Mouse (Mus musculus) spleen, adult 2 months (tissue): ENCODE measurements around the gene Wwc1. TPM values are rescaled to one million over a fixed set of nuclear protein-coding genes. Genes with fewer than 3 reads are reported as not detected.

Experiments
- DNase-seq, 2 experiments: peaks; one replicate each; pipeline versions ENCODE4 v3.0.0 to v3.0.0-alpha.2; 2012 to 2021; ENCODE audit warnings: low spot score in 2 of 2, low read depth in 1 of 2
- H3K27ac ChIP-seq: fragments of 200-500 bp; 2 replicates; pipeline ENCODE4 v1.5.1; 2012; ENCODE audit warnings: low read length, inconsistent platforms; ENCODE audit not compliant: insufficient read depth
- H3K27me3 ChIP-seq: fragments of 200-500 bp; 2 replicates; pipeline ENCODE4 v1.6.1; 2012; ENCODE audit warnings: mild to moderate bottlenecking, moderate library complexity, low read length, inconsistent platforms; ENCODE audit not compliant: control insufficient read depth, insufficient read depth
- H3K36me3 ChIP-seq: fragments of 200-500 bp; 2 replicates; pipeline ENCODE4 v1.6.1; 2012; ENCODE audit warnings: mild to moderate bottlenecking, low read length, inconsistent platforms; ENCODE audit not compliant: control insufficient read depth, insufficient read depth
- H3K4me1 ChIP-seq: fragments of 200-500 bp; 2 replicates; pipeline ENCODE4 v1.6.1; 2011; ENCODE audit warnings: inconsistent platforms; ENCODE audit not compliant: control insufficient read depth, insufficient read depth, insufficient read length
- H3K4me3 ChIP-seq: fragments of 200-500 bp; 2 replicates; pipeline ENCODE4 v1.5.1; 2011; ENCODE audit warnings: mild to moderate bottlenecking, inconsistent platforms; ENCODE audit not compliant: insufficient read depth, insufficient read length; ENCODE audit errors: extremely low read depth
- CTCF ChIP-seq: fragments of 200-500 bp; IDR thresholded peaks from 2 replicates; pipeline ENCODE4 v1.5.1; 2011; ENCODE audit warnings: mild to moderate bottlenecking, inconsistent platforms; ENCODE audit not compliant: insufficient read depth, insufficient read length, insufficient replicate concordance; ENCODE audit errors: extremely low read depth
- POLR2A ChIP-seq: fragments of 200-500 bp; IDR thresholded peaks from 2 replicates; pipeline ENCODE4 v1.6.1; 2011; ENCODE audit warnings: low read depth, low read length, inconsistent platforms
- WGBS: fragments of 180-500 bp; shearing (Covaris S2); methylation state at CpG from one replicate; pipeline ENCODE4 v1.1.7; 2018; 5-methylcytosine and 5-hydroxymethylcytosine counted together
- polyA plus RNA-seq: library from polyadenylated mRNA; depleted of rRNA; stranded (reverse); fragments of >200 nt; gene quantifications from 2 replicates; pipeline ENCODE4 v1.2.3, GENCODE M21; 2012

Wwc1 gene
- polyA plus RNA-seq, 1 experiment: 0.47 TPM

DNA sequence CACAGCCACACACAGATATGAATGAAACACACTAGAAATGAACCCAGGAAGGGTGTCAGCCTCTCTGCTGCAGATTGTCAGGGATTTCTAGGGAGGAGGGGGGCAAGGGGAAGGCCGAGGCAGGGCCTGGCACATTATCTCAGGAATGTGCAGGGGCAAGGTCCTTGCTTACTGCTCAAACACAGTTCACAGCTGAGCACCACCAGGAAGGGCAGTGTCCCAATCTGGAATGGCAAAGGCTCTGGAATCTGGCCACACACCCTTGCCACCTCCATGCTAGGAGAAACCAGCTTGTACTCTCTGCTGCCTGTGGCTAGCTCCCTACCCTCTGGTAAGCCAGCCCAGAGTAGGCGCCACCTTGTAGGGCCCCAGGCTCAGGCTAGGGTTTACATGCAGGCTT lies 16.8 kb downstream of the Wwc1 start:
- 83% methylated on average over 2 of the region's 2 CpGs for WGBS
- no peaks in the 10 kb centered on the region for H3K36me3 ChIP-seq
- no peak for DNase-seq
- no peak overlapping the region for H3K4me3 ChIP-seq
- H3K27me3 ChIP-seq: no peaks in the 10 kb centered on the region
- no peaks in the 10 kb centered on the region for H3K4me1 ChIP-seq
- no peak overlapping the region for H3K27ac ChIP-seq
- TF ChIP-seq CTCF (no peak), POLR2A (no peak)

DNA sequence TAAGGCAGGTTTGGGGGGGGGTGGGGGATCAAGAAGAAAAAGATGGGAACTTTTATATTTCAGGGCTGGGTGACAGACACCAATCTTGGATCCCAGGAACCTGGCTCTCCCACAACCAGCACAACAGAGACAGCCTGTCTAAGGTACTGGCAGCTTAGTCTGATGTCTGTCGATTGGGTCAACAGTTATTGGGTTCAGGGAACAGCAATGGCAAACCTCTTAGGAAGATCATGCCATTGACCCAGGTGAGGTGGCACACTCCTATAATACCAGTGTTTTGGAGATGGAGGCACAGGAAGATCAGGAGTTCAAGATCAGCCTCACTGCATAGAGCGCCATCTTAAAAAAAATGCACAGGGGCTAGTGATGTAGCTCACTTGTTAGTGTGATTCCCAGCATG lies 17.9 kb downstream of the Wwc1 start:
- TF ChIP-seq POLR2A: no peak
- DNase-seq: no peak
- WGBS: 88% methylated on average over 2 of the region's 2 CpGs
- Histone ChIP-seq H3K4me1 (no peaks in the 10 kb centered on the region), H3K36me3 (no peaks in the 10 kb centered on the region), H3K27me3 (no peaks in the 10 kb centered on the region), H3K27ac (no peak overlapping the region), H3K4me3 (no peak overlapping the region)

DNA sequence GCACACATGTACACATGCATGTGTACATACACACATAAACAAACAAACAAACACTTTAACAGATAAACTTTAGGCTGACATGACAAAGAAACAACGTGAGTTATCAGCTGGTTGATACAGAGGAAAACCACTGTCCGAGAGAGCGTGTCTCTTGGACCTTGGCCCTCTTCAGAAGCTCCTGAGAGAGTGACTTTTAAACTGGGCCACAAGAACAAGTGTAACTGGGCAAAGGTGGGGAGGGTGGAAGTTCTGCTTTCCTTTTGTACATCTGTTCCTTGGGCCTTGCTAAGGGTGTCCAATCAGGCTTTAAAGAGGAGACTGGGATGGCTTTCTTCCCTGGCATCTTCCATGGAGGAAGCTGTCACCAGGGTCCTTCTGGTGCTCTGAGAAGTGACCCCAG lies 21.1 kb downstream of the Wwc1 start:
- DNase-seq: no peak
- WGBS: 82% methylated on average over 3 of the region's 3 CpGs
- no peak overlapping the region for H3K4me3 ChIP-seq
- H3K4me1 ChIP-seq: no peaks in the 10 kb centered on the region
- no peaks in the 10 kb centered on the region for H3K27me3 ChIP-seq
- TF ChIP-seq POLR2A (no peak), CTCF (no peak)
- no peaks in the 10 kb centered on the region for H3K36me3 ChIP-seq
- H3K27ac ChIP-seq: no peak overlapping the region

- 69% methylated on average over 3 of the region's 3 CpGs for WGBS
- Histone ChIP-seq H3K4me1 (no peaks in the 10 kb centered on the region), H3K4me3 (no peak overlapping the region), H3K27me3 (no peaks in the 10 kb centered on the region), H3K27ac (no peak overlapping the region), H3K36me3 (no peaks in the 10 kb centered on the region)
- DNase-seq: no peak
- TF ChIP-seq POLR2A (no peak), CTCF (no peak)
Measured at GRCm38 (mm10) chr11:35955572-35955971, 24.8 kb downstream of the Wwc1 start.

- no peak overlapping the region for H3K27ac ChIP-seq
- DNase-seq: no peak
- TF ChIP-seq POLR2A: no peak
- H3K4me3 ChIP-seq: no peak overlapping the region
- H3K27me3 ChIP-seq: no peaks in the 10 kb centered on the region
- H3K4me1 ChIP-seq: no peaks in the 10 kb centered on the region
- 80% methylated on average over 4 of the region's 4 CpGs for WGBS
- no peaks in the 10 kb centered on the region for H3K36me3 ChIP-seq
Measured at GRCm38 (mm10) chr11:35953179-35953578, 27.1 kb downstream of the Wwc1 start.

GRCm38 (mm10) chr11:35951727-35952065 lies 28.6 kb downstream of the Wwc1 start:
- Histone ChIP-seq H3K36me3 (no peaks in the 10 kb centered on the region), H3K27ac (no peak overlapping the region), H3K4me1 (no peaks in the 10 kb centered on the region), H3K4me3 (no peak overlapping the region), H3K27me3 (no peaks in the 10 kb centered on the region)
- no peak for DNase-seq
- TF ChIP-seq CTCF (no peak), POLR2A (no peak)
- whole genome bisulfite sequencing: 65% methylated on average over 4 of the region's 4 CpGs

DNA sequence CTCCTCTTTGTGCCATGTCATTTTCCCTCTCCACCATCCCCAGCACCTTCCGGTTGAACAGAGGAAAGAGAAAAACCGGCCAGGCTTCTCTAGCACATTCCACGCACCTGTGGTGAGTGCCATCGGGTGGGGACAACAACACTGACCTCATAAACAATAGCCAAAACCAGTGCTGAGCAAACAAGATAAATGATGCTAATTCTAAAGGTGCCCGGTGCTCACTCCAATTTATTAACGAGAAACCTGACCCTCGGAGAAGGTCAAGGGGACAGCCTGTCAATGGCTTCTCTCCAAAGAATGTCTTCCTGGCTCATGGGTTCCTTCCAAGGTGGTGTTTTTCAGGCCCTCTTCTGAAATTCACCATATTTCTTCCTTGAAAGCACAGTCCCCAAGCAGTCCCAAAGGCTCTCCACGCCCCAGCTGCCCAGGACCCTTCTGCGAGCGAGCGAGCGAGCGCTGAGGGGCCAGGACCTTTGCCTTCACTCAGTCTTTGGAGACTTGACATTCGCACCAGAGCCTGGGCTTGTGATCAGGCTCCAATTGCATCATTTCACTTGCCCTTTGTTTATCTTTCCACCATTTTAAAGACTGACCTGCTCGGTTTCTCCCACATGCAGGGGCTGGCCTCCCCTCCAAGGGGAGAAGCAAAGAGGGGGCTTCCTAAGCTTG lies 29.1 kb downstream of the Wwc1 start:
- Histone ChIP-seq H3K4me3 (no peak overlapping the region), H3K27ac (no peak overlapping the region), H3K4me1 (no peaks in the 10 kb centered on the region), H3K27me3 (no peaks in the 10 kb centered on the region), H3K36me3 (no peaks in the 10 kb centered on the region)
- DNase-seq: no peak
- WGBS: 85% methylated on average over 15 of the region's 15 CpGs
- no peak for TF ChIP-seq CTCF
- TF ChIP-seq POLR2A: no peak

DNA sequence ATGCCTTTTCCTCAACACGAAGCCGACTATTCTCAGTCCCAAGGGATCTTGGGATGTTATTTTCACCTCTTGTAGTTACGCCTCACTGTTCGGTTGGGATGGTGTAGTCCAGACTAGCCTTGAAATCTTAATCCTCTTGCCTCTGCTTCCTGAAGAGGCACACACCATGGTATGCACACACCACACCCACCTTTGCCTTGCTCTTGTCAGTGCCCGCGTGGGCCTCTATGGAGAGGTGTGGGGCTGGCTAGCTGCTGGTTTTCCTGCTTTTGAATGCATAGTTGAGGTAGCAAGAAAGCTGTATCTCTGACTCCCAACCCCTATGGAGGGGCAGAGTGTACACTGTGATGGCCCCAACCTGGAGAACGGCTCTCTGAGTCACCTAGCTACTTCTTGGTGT lies 29.9 kb downstream of the Wwc1 start:
- no peak for TF ChIP-seq POLR2A
- no peak for TF ChIP-seq CTCF
- no peaks in the 10 kb centered on the region for H3K27me3 ChIP-seq
- no peak for DNase-seq
- H3K36me3 ChIP-seq: no peaks in the 10 kb centered on the region
- 87% methylated on average over 7 of the region's 7 CpGs for WGBS
- no peak overlapping the region for H3K4me3 ChIP-seq
- no peaks in the 10 kb centered on the region for H3K4me1 ChIP-seq
- H3K27ac ChIP-seq: no peak overlapping the region
